In genomic region chr12:50187332-50187731, GRCm38 (mm10) we compare ENCODE assay signal across 24 mouse cellular contexts.
DNase-seq lines count a peak whose midpoint lies in the region; ATAC-seq and TF ChIP-seq lines count a peak whose summit lies in the region.
"Had no signal": no experiment of that assay in that cellular context is flagged by ENCODE, and none has a peak within 500 bp of the region (broad histone marks: within the 10 kb centered on the region; RNA-seq: fewer than 3 reads in every experiment).

No protein-coding gene starts in this region.

- TF ChIP-seq CTCF in layer of hippocampus, adult 2 months (conservative IDR thresholded peaks at IDR 0.05): no peak

- peak overlapping the region; percentile 28; the same call in 1 of the 2 replicates for H3K27ac ChIP-seq in layer of hippocampus, adult 2 months
- H3K27ac ChIP-seq in forebrain, embryonic 12.5 days: 0 out of 2 replicates have a peak overlapping the region, but pooled peaks have one; percentile 9
- peak overlapping the region; percentile 58 for H3K27ac ChIP-seq in forebrain, embryonic 15.5 days (replicated peaks)
- H3K27ac ChIP-seq: heart, adult 2 months; heart, embryonic 10.5 days; heart, embryonic 13.5 days; hindbrain, embryonic 14.5 days; hindbrain, postnatal 0 days had no signal

- H3K4me2 ChIP-seq in forebrain, embryonic 12.5 days: no peak overlapping the region
- H3K4me2 ChIP-seq in forebrain, embryonic 15.5 days (replicated peaks): no peak overlapping the region
- H3K4me2 ChIP-seq: heart, embryonic 13.5 days; hindbrain, embryonic 14.5 days had no signal

- no peaks in the 10 kb centered on the region for H3K9me3 ChIP-seq in forebrain, embryonic 12.5 days
- H3K9me3 ChIP-seq in forebrain, embryonic 15.5 days: no peaks in the 10 kb centered on the region
- H3K9me3 ChIP-seq: heart, embryonic 10.5 days; heart, embryonic 13.5 days had no signal

- H3K4me3 ChIP-seq in layer of hippocampus, adult 2 months: no peak overlapping the region
- no peak overlapping the region for H3K4me3 ChIP-seq in forebrain, embryonic 12.5 days (replicated peaks)
- no peak overlapping the region for H3K4me3 ChIP-seq in forebrain, embryonic 15.5 days
- H3K4me3 ChIP-seq: heart, adult 2 months; heart, embryonic 10.5 days; heart, embryonic 13.5 days had no signal

- DNase-seq in layer of hippocampus, adult 2 months (ENCODE audit: low spot score in 2 of 2): no peak
- no peak for DNase-seq in layer of hippocampus, postnatal 25 days (ENCODE audit: extremely low spot score in 1 of 2, low spot score in 1 of 2)
- DNase-seq in lung, adult 18-20 months: no peak
- no peak for DNase-seq in cerebellum, adult 11-12 months
- no peak for DNase-seq in kidney, postnatal 25 days
- no peak for DNase-seq in kidney, postnatal 36 days
- DNase-seq: adrenal gland, postnatal 10 days; adrenal gland, postnatal 36 days; cerebellum, adult 11 months; cerebellum, adult 8-10 months; cerebellum, postnatal 10 days; cerebellum, postnatal 36 days; gastrocnemius, postnatal 36 days; heart, adult 2 months; heart, postnatal 14 days; heart, postnatal 4 days had no signal

- ATAC-seq in forebrain, embryonic 12.5 days (ENCODE audit: low FRiP score): no peak
- no peak for ATAC-seq in forebrain, embryonic 15.5 days (replicated peaks)
- ATAC-seq: hindbrain, postnatal 0 days; inflammation-experienced regulatory T-cells, adult 6 months; intestine, embryonic 16.5 days had no signal

- H3K9ac ChIP-seq in forebrain, embryonic 12.5 days: no peak overlapping the region
- no peak overlapping the region for H3K9ac ChIP-seq in forebrain, embryonic 15.5 days (replicated peaks)
- H3K9ac ChIP-seq: heart, embryonic 13.5 days; hindbrain, embryonic 14.5 days had no signal

- no peaks in the 10 kb centered on the region for H3K36me3 ChIP-seq in forebrain, embryonic 12.5 days (replicated peaks)
- no peaks in the 10 kb centered on the region for H3K36me3 ChIP-seq in forebrain, embryonic 15.5 days
- H3K36me3 ChIP-seq: heart, embryonic 10.5 days; heart, embryonic 13.5 days had no signal

- H3K4me1 ChIP-seq in forebrain, embryonic 12.5 days: peaks cover 15% of the 10 kb centered on the region
- peaks cover 22% of the 10 kb centered on the region for H3K4me1 ChIP-seq in forebrain, embryonic 15.5 days
- H3K4me1 ChIP-seq: heart, embryonic 10.5 days; heart, embryonic 13.5 days had no signal

- WGBS in forebrain, embryonic 12.5 days: 13% methylated on average over 1 of the region's 1 CpGs
- 15% methylated on average over 1 of the region's 1 CpGs for whole genome bisulfite sequencing in forebrain, embryonic 15.5 days

- H3K27me3 ChIP-seq in forebrain, embryonic 12.5 days: no peaks in the 10 kb centered on the region
- H3K27me3 ChIP-seq in forebrain, embryonic 15.5 days: no peaks in the 10 kb centered on the region
- H3K27me3 ChIP-seq: heart, embryonic 13.5 days had no signal
